Mouse (Mus musculus) intestine, postnatal 0 days (tissue): Measurements from ENCODE around the gene Eif5b. TPM values are rescaled to one million over a fixed set of nuclear protein-coding genes. Genes with fewer than 3 reads are reported as not detected.

Source experiments
- ATAC-seq: fragments of 200-750 bp; cut with Nextera tagmentation; 2 replicates; pipeline ENCODE4 v1.8.0; 2017; ENCODE audit warnings: mild to moderate bottlenecking, moderate TSS enrichment, moderate library complexity
- H3K27ac ChIP-seq: fragments of 300-500 bp; sonication (generic); 2 replicates; pipeline ENCODE4 v1.5.1; 2014; ENCODE audit warnings: mild to moderate bottlenecking, low read depth, low read length, moderate library complexity
- H3K27me3 ChIP-seq: fragments of 300-500 bp; sonication (generic); replicated peaks from 2 replicates; pipeline ENCODE4 v1.6.1; 2014; ENCODE audit warnings: low read length, mixed read lengths; ENCODE audit not compliant: control insufficient read depth, insufficient read depth
- H3K36me3 ChIP-seq: fragments of 300-500 bp; sonication (generic); 2 replicates; pipeline ENCODE4 v1.6.1; 2014; ENCODE audit warnings: mild to moderate bottlenecking, moderate library complexity; ENCODE audit not compliant: control insufficient read depth, insufficient read depth
- H3K4me1 ChIP-seq: fragments of 300-500 bp; sonication (generic); replicated peaks from 2 replicates; pipeline ENCODE4 v1.6.1; 2014; ENCODE audit warnings: antibody characterized with exemption, low read length, mixed read lengths; ENCODE audit not compliant: control insufficient read depth, insufficient read depth
- H3K4me2 ChIP-seq: fragments of 300-500 bp; sonication (generic); replicated peaks from 2 replicates; pipeline ENCODE4 v1.6.1; 2014; ENCODE audit warnings: low read depth, mild to moderate bottlenecking, moderate library complexity
- H3K4me3 ChIP-seq: fragments of 300-500 bp; sonication (generic); 2 replicates; pipeline ENCODE4 v1.5.1; 2014; ENCODE audit warnings: low read depth, low read length
- H3K9ac ChIP-seq: fragments of 300-500 bp; sonication (generic); 2 replicates; pipeline ENCODE4 v1.6.1; 2014; ENCODE audit warnings: mild to moderate bottlenecking, low read depth, low read length
- H3K9me3 ChIP-seq: fragments of 300-500 bp; sonication (generic); 2 replicates; pipeline ENCODE4 v1.6.1; 2016; ENCODE audit warnings: mixed run types; ENCODE audit not compliant: control insufficient read depth
- CTCF ChIP-seq: sonication (generic); IDR thresholded peaks from 2 replicates; pipeline ENCODE4 v1.5.1; 2016; ENCODE audit warnings: low read depth, mild to moderate bottlenecking, control low read depth, antibody characterized with exemption, moderate library complexity
- WGBS: fragments of 180-500 bp; shearing (Covaris S2); extraction: QIAGEN DNeasy Blood & Tissue Kit; methylation state at CpG from one replicate; pipeline ENCODE4 v1.1.7; 2014; 5-methylcytosine and 5-hydroxymethylcytosine counted together
- polyA plus RNA-seq: library from polyadenylated mRNA; unstranded; fragments of >200 nt; fragmentation: Nextera tagmentation; extraction: Ambion mirVana; gene quantifications from 2 replicates; pipeline ENCODE4 v1.2.1, GENCODE M21; 2015

The Eif5b gene
- polyA plus RNA-seq, 1 experiment from 2014 or later: 14.8 TPM

DNA sequence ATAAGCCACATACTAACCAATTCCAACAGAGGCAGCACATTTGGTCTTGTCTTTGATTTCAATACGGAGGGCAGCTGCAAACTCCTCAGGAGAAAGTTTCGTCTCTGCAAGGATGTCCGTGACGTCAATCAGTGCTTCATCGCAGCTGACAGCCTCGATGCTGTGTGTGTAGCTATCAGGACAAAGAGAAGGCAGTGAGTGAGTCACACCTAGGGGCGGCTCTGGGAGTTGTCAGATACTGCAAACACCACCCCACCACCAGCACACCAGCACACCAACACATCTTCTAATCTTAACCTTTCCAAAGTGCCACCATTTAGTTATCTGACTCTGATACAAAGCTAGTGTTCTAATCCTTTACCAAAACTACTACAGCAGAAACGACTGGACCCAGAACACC lies 73.5 kb downstream of the Eif5b start:
- no peak overlapping the region for H3K27ac ChIP-seq
- no peak overlapping the region for H3K4me3 ChIP-seq
- H3K4me2 ChIP-seq: no peak overlapping the region
- H3K4me1 ChIP-seq: no peaks in the 10 kb centered on the region
- TF ChIP-seq CTCF: no peak
- H3K9ac ChIP-seq: no peak overlapping the region
- H3K36me3 ChIP-seq: peaks cover 30% of the 10 kb centered on the region
- ATAC-seq: no peak
- 70% methylated on average over 8 of the region's 8 CpGs for WGBS
- no peaks in the 10 kb centered on the region for H3K9me3 ChIP-seq
- H3K27me3 ChIP-seq: no peaks in the 10 kb centered on the region

DNA sequence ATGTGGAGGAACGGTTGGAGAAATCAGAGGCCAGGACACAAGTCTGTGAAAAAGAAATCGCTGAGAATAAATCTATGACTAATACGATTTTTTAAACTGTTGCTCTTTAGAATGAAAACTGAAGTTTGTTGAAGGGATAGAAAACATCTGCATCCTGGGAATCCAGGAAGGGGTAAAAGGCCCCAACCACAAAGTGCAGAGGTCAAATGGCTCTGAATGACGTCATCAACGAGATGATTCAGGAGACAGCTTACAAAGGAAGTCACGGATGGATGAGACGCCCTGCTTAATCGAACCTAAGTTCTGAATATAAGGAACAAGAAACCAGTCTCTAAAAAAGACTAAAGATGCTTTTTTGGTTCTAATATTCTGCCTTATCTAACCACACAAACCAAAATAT lies 83.5 kb downstream of the Eif5b start:
- 70% methylated on average over 8 of the region's 8 CpGs for WGBS
- Histone ChIP-seq H3K27ac (no peak overlapping the region), H3K27me3 (no peaks in the 10 kb centered on the region), H3K9ac (no peak overlapping the region), H3K36me3 (peaks cover 12% of the 10 kb centered on the region; the same call in 1 of the 2 replicates), H3K9me3 (no peaks in the 10 kb centered on the region), H3K4me2 (no peak overlapping the region), H3K4me1 (no peaks in the 10 kb centered on the region), H3K4me3 (no peak overlapping the region)
- no peak for TF ChIP-seq CTCF
- no peak for ATAC-seq

DNA sequence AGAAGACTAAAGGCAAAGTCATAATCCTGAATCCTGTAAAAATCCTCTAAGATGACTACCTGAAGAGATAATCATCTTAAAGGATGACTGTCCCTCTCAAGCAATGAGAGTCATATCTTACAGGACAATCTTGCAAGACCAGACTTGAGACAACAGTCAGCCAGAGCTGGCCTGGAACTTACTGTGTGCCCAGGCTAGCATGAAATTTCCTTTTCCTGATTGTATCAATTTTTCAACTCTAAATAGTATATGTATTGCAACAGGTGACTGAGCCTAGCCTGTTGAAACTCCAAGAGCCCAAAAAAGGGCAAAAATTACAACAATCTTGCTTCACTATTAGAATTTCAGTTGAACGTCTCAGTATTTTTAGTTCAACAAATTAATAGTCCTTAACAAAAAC lies 105.4 kb downstream of the Eif5b start:
- H3K4me2 ChIP-seq: no peak overlapping the region
- WGBS: 76% methylated on average over 1 of the region's 1 CpGs
- no peaks in the 10 kb centered on the region for H3K27me3 ChIP-seq
- peaks cover 10% of the 10 kb centered on the region for H3K36me3 ChIP-seq
- H3K27ac ChIP-seq: no peak overlapping the region
- H3K4me1 ChIP-seq: no peaks in the 10 kb centered on the region
- H3K9me3 ChIP-seq: no peaks in the 10 kb centered on the region
- H3K9ac ChIP-seq: no peak overlapping the region
- ATAC-seq: no peak
- no peak for TF ChIP-seq CTCF
- H3K4me3 ChIP-seq: no peak overlapping the region

DNA sequence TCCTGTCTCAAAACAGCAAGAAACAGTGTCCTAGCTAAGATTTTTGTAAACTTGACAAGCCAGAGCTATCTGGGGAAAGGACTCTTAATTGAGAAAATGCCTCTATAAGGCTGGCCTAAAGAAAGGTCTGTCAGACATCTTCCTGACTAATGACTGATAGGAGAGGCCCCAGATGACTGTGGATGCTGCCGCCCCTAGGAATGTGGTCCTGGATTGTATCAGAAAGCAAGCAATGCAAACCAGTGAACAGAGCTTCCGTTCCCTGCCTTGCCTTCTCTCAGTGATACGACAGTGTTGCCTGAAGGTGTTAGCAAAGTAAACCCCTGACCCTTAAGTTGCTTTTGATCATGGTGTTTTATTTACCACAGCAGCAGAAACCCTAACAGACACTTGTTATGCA lies 106.0 kb downstream of the Eif5b start:
- no peak for ATAC-seq
- Histone ChIP-seq H3K27me3 (no peaks in the 10 kb centered on the region), H3K4me3 (no peak overlapping the region), H3K9ac (no peak overlapping the region), H3K4me1 (no peaks in the 10 kb centered on the region), H3K9me3 (no peaks in the 10 kb centered on the region), H3K4me2 (no peak overlapping the region), H3K36me3 (peaks cover 7% of the 10 kb centered on the region), H3K27ac (no peak overlapping the region)
- 38% methylated on average over 3 of the region's 3 CpGs for WGBS
- TF ChIP-seq CTCF: no peak

Other genes starting within 250 kb of the Eif5b start
- 2.0 and 2.1 TPM in 2 replicates for gene Tsga10, start 131.6 kb upstream of the Eif5b start, polyA plus RNA-seq
- gene Lipt1, start 126.3 kb upstream of the Eif5b start, polyA plus RNA-seq: 4.1 and 4.7 TPM in 2 replicates
- 31.0 and 32.3 TPM in 2 replicates for gene Mitd1, start 107.6 kb upstream of the Eif5b start, polyA plus RNA-seq
- 261 and 264 TPM in 2 replicates for gene Mrpl30, start 107.5 kb upstream of the Eif5b start, polyA plus RNA-seq
- not detected in 2 replicates for gene Lyg2, start 81.5 kb upstream of the Eif5b start, polyA plus RNA-seq
- not detected in 2 replicates for gene Lyg1, start 40.3 kb upstream of the Eif5b start, polyA plus RNA-seq
- gene Txndc9, start 117 bp upstream of the Eif5b start, polyA plus RNA-seq: 101 and 103 TPM in 2 replicates
- 9.5 and 10.1 TPM in 2 replicates for gene Rev1, start 131.8 kb downstream of the Eif5b start, polyA plus RNA-seq